Mouse (Mus musculus) forebrain, embryonic 16.5 days (tissue): Measurements from ENCODE around the gene Csnk2b. TPM values are rescaled to one million over a fixed set of nuclear protein-coding genes. Genes with fewer than 3 reads are reported as not detected.

Source experiments
- ATAC-seq: fragments of 200-750 bp; cut with Nextera tagmentation; 2 replicates; pipeline ENCODE4 v1.8.0; 2017; ENCODE audit warnings: mild to moderate bottlenecking, moderate library complexity
- H3K27ac ChIP-seq: fragments of 300-500 bp; sonication (generic); 2 replicates; pipeline ENCODE4 v1.5.1; 2014; ENCODE audit warnings: low read length, control low read depth
- H3K27me3 ChIP-seq: fragments of 300-500 bp; sonication (generic); replicated peaks from 2 replicates; pipeline ENCODE4 v1.6.1; 2014; ENCODE audit warnings: low read length; ENCODE audit not compliant: control insufficient read depth, insufficient read depth
- H3K36me3 ChIP-seq: fragments of 300-500 bp; sonication (generic); 2 replicates; pipeline ENCODE4 v1.6.1; 2014; ENCODE audit not compliant: control insufficient read depth, insufficient read depth
- H3K4me1 ChIP-seq: fragments of 300-500 bp; sonication (generic); replicated peaks from 2 replicates; pipeline ENCODE4 v1.6.1; 2014; ENCODE audit warnings: low read length; ENCODE audit not compliant: control insufficient read depth, insufficient read depth
- H3K4me2 ChIP-seq: fragments of 300-500 bp; sonication (generic); 2 replicates; pipeline ENCODE4 v1.6.1; 2014; ENCODE audit warnings: mild to moderate bottlenecking, low read length, control low read depth
- H3K4me3 ChIP-seq: fragments of 300-500 bp; sonication (generic); replicated peaks from 2 replicates; pipeline ENCODE4 v1.5.1; 2014; ENCODE audit warnings: mild to moderate bottlenecking, low read length, control low read depth
- H3K9ac ChIP-seq: fragments of 300-500 bp; sonication (generic); replicated peaks from 2 replicates; pipeline ENCODE4 v1.6.1; 2014; ENCODE audit warnings: low read depth, low read length, control low read depth
- H3K9me3 ChIP-seq: fragments of 300-500 bp; sonication (generic); 2 replicates; pipeline ENCODE4 v1.6.1; 2016; ENCODE audit warnings: low read length; ENCODE audit not compliant: control insufficient read depth
- WGBS: fragments of 180-500 bp; shearing (Covaris S2); extraction: QIAGEN DNeasy Blood & Tissue Kit; methylation state at CpG from one replicate; pipeline ENCODE4 v1.1.7; 2014; 5-methylcytosine and 5-hydroxymethylcytosine counted together
- polyA plus RNA-seq: library from polyadenylated mRNA; unstranded; fragments of >200 nt; fragmentation: Nextera tagmentation; extraction: Ambion mirVana; gene quantifications from 2 replicates; pipeline ENCODE4 v1.2.1, GENCODE M21; 2015

Csnk2b gene
- polyA plus RNA-seq, 1 experiment from 2014 or later: 320 TPM

GRCm38 (mm10) chr17:35111774-35112173 lies 10.1 kb downstream of the Csnk2b start:
- WGBS: 72% methylated on average over 9 of the region's 9 CpGs
- H3K4me3 ChIP-seq: no peak overlapping the region
- H3K27ac ChIP-seq: no peak overlapping the region
- H3K9ac ChIP-seq: no peak overlapping the region
- H3K27me3 ChIP-seq: no peaks in the 10 kb centered on the region
- peaks cover 10% of the 10 kb centered on the region for H3K36me3 ChIP-seq
- ATAC-seq: no peak
- no peak overlapping the region for H3K4me2 ChIP-seq
- no peaks in the 10 kb centered on the region for H3K9me3 ChIP-seq
- no peaks in the 10 kb centered on the region for H3K4me1 ChIP-seq

GRCm38 (mm10) chr17:35108097-35108496 lies 13.8 kb downstream of the Csnk2b start, which contains the start of gene Ly6g5c:
Ly6g5c (plus strand) TSS chr17:35108279.
- H3K36me3 ChIP-seq: peaks cover 3% of the 10 kb centered on the region; the same call in 1 of the 2 replicates
- 83% methylated on average over 6 of the region's 6 CpGs for WGBS
- H3K4me3 ChIP-seq: no peak within 1 kb of the TSS
- no peaks in the 10 kb centered on the region for H3K27me3 ChIP-seq
- H3K4me2 ChIP-seq: no peak within 1 kb of the TSS
- no peak for ATAC-seq
- no peaks in the 10 kb centered on the region for H3K9me3 ChIP-seq
- H3K4me1 ChIP-seq: no peaks in the 10 kb centered on the region
- H3K9ac ChIP-seq: no peak within 1 kb of the TSS
- no peak within 1 kb of the TSS for H3K27ac ChIP-seq

GRCm38 (mm10) chr17:35106522-35106921 lies 15.3 kb downstream of the Csnk2b start:
- Histone ChIP-seq H3K4me3 (no peak overlapping the region), H3K9me3 (no peaks in the 10 kb centered on the region), H3K36me3 (peaks cover 14% of the 10 kb centered on the region), H3K27ac (no peak overlapping the region), H3K4me2 (no peak overlapping the region), H3K9ac (no peak overlapping the region), H3K27me3 (no peaks in the 10 kb centered on the region), H3K4me1 (no peaks in the 10 kb centered on the region)
- ATAC-seq: no peak
- WGBS: 69% methylated on average over 3 of the region's 3 CpGs

GRCm38 (mm10) chr17:35105740-35106389 lies 16.0 kb downstream of the Csnk2b start:
- H3K27ac ChIP-seq: no peak overlapping the region
- WGBS: 21% methylated on average over 13 of the region's 13 CpGs
- 0 out of 2 replicates have a peak, but pooled peaks have one; percentile 31 for ATAC-seq

GRCm38 (mm10) chr17:35104754-35105153 lies 17.1 kb downstream of the Csnk2b start:
- no peak overlapping the region for H3K9ac ChIP-seq
- 73% methylated on average over 6 of the region's 6 CpGs for WGBS
- H3K4me1 ChIP-seq: no peaks in the 10 kb centered on the region

More at GRCm38 (mm10) chr17:35105740-35106389, 16.0 kb downstream of the Csnk2b start:
- Histone ChIP-seq H3K4me2 (0 out of 2 replicates have a peak overlapping the region, but pooled peaks have one; percentile 3), H3K36me3 (peaks cover 18% of the 10 kb centered on the region), H3K4me1 (no peaks in the 10 kb centered on the region), H3K9me3 (no peaks in the 10 kb centered on the region), H3K27me3 (no peaks in the 10 kb centered on the region), H3K4me3 (no peak overlapping the region), H3K9ac (peak overlapping the region; percentile 42; the same call in 1 of the 2 replicates)

GRCm38 (mm10) chr17:35104079-35104478 lies 17.8 kb downstream of the Csnk2b start:
- 92% methylated on average over 7 of the region's 7 CpGs for WGBS
- no peak overlapping the region for H3K4me3 ChIP-seq
- no peak overlapping the region for H3K9ac ChIP-seq
- ATAC-seq: no peak
- no peak overlapping the region for H3K27ac ChIP-seq
- no peaks in the 10 kb centered on the region for H3K4me1 ChIP-seq
- peaks cover 18% of the 10 kb centered on the region for H3K36me3 ChIP-seq
- no peaks in the 10 kb centered on the region for H3K27me3 ChIP-seq
- H3K9me3 ChIP-seq: no peaks in the 10 kb centered on the region
- H3K4me2 ChIP-seq: no peak overlapping the region

More at GRCm38 (mm10) chr17:35104754-35105153, 17.1 kb downstream of the Csnk2b start:
- Histone ChIP-seq H3K9me3 (no peaks in the 10 kb centered on the region), H3K4me2 (no peak overlapping the region), H3K36me3 (peaks cover 18% of the 10 kb centered on the region), H3K27me3 (no peaks in the 10 kb centered on the region), H3K4me3 (no peak overlapping the region), H3K27ac (no peak overlapping the region)
- ATAC-seq: no peak

- Histone ChIP-seq H3K9ac (no peak overlapping the region), H3K4me2 (no peak overlapping the region), H3K36me3 (peaks cover 18% of the 10 kb centered on the region), H3K27me3 (no peaks in the 10 kb centered on the region), H3K27ac (no peak overlapping the region), H3K4me3 (no peak overlapping the region), H3K9me3 (no peaks in the 10 kb centered on the region), H3K4me1 (no peaks in the 10 kb centered on the region)
- WGBS: 80% methylated on average over 6 of the region's 6 CpGs
- ATAC-seq: no peak
Measured at GRCm38 (mm10) chr17:35103221-35103690, 18.6 kb downstream of the Csnk2b start.

- Histone ChIP-seq H3K36me3 (peaks cover 20% of the 10 kb centered on the region), H3K27ac (no peak overlapping the region), H3K9me3 (no peaks in the 10 kb centered on the region), H3K4me1 (no peaks in the 10 kb centered on the region), H3K27me3 (no peaks in the 10 kb centered on the region), H3K4me3 (no peak overlapping the region), H3K9ac (no peak overlapping the region), H3K4me2 (no peak overlapping the region)
- WGBS: 84% methylated on average over 8 of the region's 8 CpGs
- no peak for ATAC-seq
Measured at GRCm38 (mm10) chr17:35102299-35102698, 19.6 kb downstream of the Csnk2b start.

GRCm38 (mm10) chr17:35101161-35101560 lies 20.7 kb downstream of the Csnk2b start:
- no peak overlapping the region for H3K27ac ChIP-seq
- no peaks in the 10 kb centered on the region for H3K9me3 ChIP-seq
- WGBS: 92% methylated on average over 11 of the region's 11 CpGs
- H3K9ac ChIP-seq: no peak overlapping the region
- H3K27me3 ChIP-seq: no peaks in the 10 kb centered on the region
- no peak for ATAC-seq
- no peak overlapping the region for H3K4me2 ChIP-seq
- H3K4me3 ChIP-seq: no peak overlapping the region
- no peaks in the 10 kb centered on the region for H3K4me1 ChIP-seq
- H3K36me3 ChIP-seq: peaks cover 23% of the 10 kb centered on the region
